Mouse (Mus musculus): Measurements from ENCODE around the gene Dpp10. TPM values are rescaled to one million over a fixed set of nuclear protein-coding genes. Genes with fewer than 3 reads are reported as not detected.
A peak's percentile ranks its signal among the peaks of the same experiment; 100 is the strongest.

The Dpp10 gene
- 3.4 and 3.8 TPM in 2 replicates for polyA plus RNA-seq (2016; fragmentation: Nextera tagmentation; extraction: Ambion mirVana)

DNA sequence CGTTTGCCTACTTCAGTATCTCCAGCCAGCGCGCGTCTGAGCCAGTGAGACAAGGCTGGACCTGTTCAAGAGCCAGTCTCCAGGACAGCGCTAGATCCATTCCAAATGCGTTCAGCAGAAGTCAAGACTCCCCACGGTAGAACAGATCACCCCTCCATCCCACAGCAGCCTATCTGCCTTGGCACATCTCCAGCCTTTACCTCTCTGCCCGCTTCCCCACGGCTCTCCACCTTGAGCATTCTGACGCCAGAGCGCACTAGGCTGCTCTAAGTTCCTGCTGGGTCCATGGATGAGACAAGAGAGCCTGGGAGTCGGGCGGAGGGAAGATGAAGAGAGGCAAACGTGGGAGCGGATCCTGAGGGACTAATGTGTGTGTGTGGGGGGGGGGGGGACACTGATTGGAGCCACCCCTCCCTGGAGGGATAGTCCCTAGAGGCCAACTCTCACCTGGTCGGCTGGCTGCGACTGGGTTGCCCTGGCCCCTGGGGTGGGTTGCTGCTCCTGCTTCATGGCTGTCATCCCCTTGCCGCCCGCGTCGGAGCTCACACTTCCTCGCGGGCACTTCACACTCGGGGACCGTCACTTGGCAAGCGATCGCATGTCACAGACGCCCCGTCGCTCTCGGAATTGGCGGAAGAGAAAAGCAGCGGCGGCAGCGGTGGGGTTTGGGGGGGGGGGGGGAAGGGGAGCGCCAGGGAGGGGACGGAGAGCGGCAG is at the start of gene Dpp10:
TSS of gene Dpp10 (minus strand) at position 635 of the 716 bp plus-strand sequence.
- Histone ChIP-seq H3K36me3 (no peaks in the 10 kb centered on the region), H3K27ac (no peak within 1 kb of the TSS), H3K4me1 (peaks cover 10% of the 10 kb centered on the region), H3K9ac (peak within 1 kb of the TSS; percentile 63), H3K4me2 (replicated peaks) (peak within 1 kb of the TSS; percentile 93), H3K4me3 (peak within 1 kb of the TSS; percentile 56), H3K27me3 (replicated peaks) (peaks cover 38% of the 10 kb centered on the region), H3K9me3 (no peaks in the 10 kb centered on the region)
- under 1% methylated on average over 36 of the region's 38 CpGs for WGBS
- ATAC-seq (ENCODE audit: low FRiP score, low read depth): peak; percentile 73

DNA sequence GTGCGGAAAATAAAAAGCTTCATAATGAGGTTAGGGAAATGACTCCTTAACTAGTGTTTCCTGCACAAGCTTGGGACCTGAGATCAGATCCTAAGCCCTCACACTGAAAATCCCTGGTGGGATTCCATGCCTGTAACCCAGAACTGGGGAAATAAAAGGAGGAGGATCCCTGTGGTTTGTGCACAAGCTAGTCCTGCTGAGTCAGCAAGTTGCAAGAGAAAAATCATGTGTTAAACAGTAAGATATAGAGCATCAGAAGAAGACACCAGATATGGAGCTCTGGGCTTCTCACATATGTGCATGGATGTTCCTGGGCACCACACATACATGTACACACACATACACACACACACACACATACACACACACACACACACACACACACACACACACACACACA is 3.2 kb upstream of the Dpp10 start:
- peaks cover 31% of the 10 kb centered on the region for H3K27me3 ChIP-seq (replicated peaks)
- no peak overlapping the region for H3K4me2 ChIP-seq (replicated peaks)
- no peak for ATAC-seq (ENCODE audit: low FRiP score, low read depth)
- H3K4me1 ChIP-seq: peaks cover 10% of the 10 kb centered on the region
- no peak overlapping the region for H3K27ac ChIP-seq
- no peak overlapping the region for H3K9ac ChIP-seq
- 96% methylated on average over 1 of the region's 1 CpGs for WGBS
- H3K4me3 ChIP-seq: no peak overlapping the region
- H3K36me3 ChIP-seq: no peaks in the 10 kb centered on the region
- no peaks in the 10 kb centered on the region for H3K9me3 ChIP-seq

GRCm38 (mm10) chr1:124045761-124046300 is 472 bp upstream of the Dpp10 start:
- peaks cover 10% of the 10 kb centered on the region for H3K4me1 ChIP-seq
- peaks cover 38% of the 10 kb centered on the region for H3K27me3 ChIP-seq (replicated peaks)
- WGBS: under 1% methylated on average over 44 of the region's 44 CpGs
- peak overlapping the region; percentile 63 for H3K9ac ChIP-seq
- peak overlapping the region; percentile 93 for H3K4me2 ChIP-seq (replicated peaks)
- no peak overlapping the region for H3K27ac ChIP-seq
- peak overlapping the region; percentile 56 for H3K4me3 ChIP-seq
- no peaks in the 10 kb centered on the region for H3K9me3 ChIP-seq
- no peaks in the 10 kb centered on the region for H3K36me3 ChIP-seq
- ATAC-seq (ENCODE audit: low FRiP score, low read depth): peak; percentile 93

DNA sequence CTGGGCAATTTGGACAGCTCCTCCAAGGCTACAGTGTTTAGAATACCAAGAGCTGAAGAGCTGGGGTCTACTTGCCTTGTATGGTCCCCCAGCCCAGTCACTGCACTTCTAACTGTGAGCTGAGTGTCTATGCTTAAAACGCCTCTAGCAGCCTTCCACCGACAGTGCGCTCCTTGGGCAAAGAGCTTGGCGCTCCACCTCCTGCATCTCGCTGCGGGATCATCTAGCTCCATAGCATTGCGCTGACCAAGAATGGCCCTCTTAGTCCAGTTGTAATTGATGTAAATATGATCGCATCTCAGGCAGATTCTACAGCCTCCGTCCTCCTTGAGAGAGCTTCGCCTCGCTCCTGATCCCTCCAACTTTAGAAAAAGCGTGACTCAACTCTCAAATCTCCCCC is 1.2 kb downstream of the Dpp10 start:
- H3K36me3 ChIP-seq: no peaks in the 10 kb centered on the region
- peak overlapping the region; percentile 56 for H3K4me3 ChIP-seq
- H3K27me3 ChIP-seq (replicated peaks): peaks cover 38% of the 10 kb centered on the region
- H3K9ac ChIP-seq: no peak overlapping the region
- no peak for ATAC-seq (ENCODE audit: low FRiP score, low read depth)
- WGBS: 11% methylated on average over 12 of the region's 12 CpGs
- H3K27ac ChIP-seq: no peak overlapping the region
- peaks cover 10% of the 10 kb centered on the region for H3K4me1 ChIP-seq
- H3K4me2 ChIP-seq (replicated peaks): peak overlapping the region; percentile 93
- H3K9me3 ChIP-seq: no peaks in the 10 kb centered on the region

- H3K36me3 ChIP-seq: no peaks in the 10 kb centered on the region
- H3K9ac ChIP-seq: no peak overlapping the region
- H3K4me1 ChIP-seq: peaks cover 10% of the 10 kb centered on the region
- H3K9me3 ChIP-seq: no peaks in the 10 kb centered on the region
- H3K4me2 ChIP-seq (replicated peaks): peak overlapping the region; percentile 93; the same call in 1 of the 2 replicates
- H3K27me3 ChIP-seq (replicated peaks): peaks cover 38% of the 10 kb centered on the region
- WGBS: 61% methylated on average over 6 of the region's 6 CpGs
- ATAC-seq (ENCODE audit: low FRiP score, low read depth): no peak
- H3K27ac ChIP-seq: no peak overlapping the region
- no peak overlapping the region for H3K4me3 ChIP-seq
Observed at GRCm38 (mm10) chr1:124043421-124043820, 1.9 kb downstream of the Dpp10 start.

- Histone ChIP-seq H3K4me2 (replicated peaks) (no peak overlapping the region), H3K9ac (no peak overlapping the region), H3K36me3 (no peaks in the 10 kb centered on the region), H3K27me3 (replicated peaks) (peaks cover 33% of the 10 kb centered on the region), H3K9me3 (no peaks in the 10 kb centered on the region), H3K4me1 (peaks cover 10% of the 10 kb centered on the region), H3K4me3 (no peak overlapping the region), H3K27ac (no peak overlapping the region)
- no peak for ATAC-seq (ENCODE audit: low FRiP score, low read depth)
- WGBS: 6% methylated on average over 3 of the region's 3 CpGs
Observed at GRCm38 (mm10) chr1:124041559-124041958, 3.8 kb downstream of the Dpp10 start.

DNA sequence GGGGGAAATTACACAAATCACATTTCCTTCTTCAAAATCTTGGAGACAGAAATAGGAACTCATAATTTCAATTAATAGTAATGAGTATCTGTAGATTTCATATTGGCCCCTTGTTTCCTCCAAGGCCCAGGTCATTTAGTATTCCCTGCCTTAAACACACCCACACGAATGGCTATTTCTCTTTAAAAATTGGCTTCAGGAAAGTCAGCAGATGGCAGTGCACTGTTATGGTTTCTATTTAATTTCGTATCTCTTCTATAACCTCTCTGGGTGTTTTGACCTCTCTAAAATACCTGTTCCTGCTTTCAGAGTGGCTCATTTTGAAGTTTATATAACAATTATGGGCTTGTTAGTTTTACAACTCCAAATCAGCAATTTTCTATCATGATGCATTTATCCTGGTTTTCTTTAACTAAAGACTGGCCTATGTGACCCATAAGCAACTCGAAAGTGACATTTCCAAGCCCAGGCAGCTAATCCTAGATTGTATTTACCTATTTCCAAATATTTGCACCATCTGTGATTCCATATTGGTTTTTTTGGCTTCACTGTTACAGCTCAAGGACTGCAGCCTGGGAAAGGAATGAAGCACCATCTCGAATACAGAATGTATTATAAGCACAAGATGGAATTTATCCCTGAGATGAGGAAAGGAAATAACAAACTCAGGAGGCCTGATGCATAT is 9.9 kb downstream of the Dpp10 start:
- Histone ChIP-seq H3K9me3 (no peaks in the 10 kb centered on the region), H3K27ac (no peak overlapping the region), H3K4me2 (replicated peaks) (no peak overlapping the region), H3K27me3 (replicated peaks) (no peaks in the 10 kb centered on the region), H3K36me3 (no peaks in the 10 kb centered on the region), H3K4me3 (no peak overlapping the region), H3K9ac (no peak overlapping the region), H3K4me1 (no peaks in the 10 kb centered on the region)
- ATAC-seq (ENCODE audit: low FRiP score, low read depth): no peak
- whole genome bisulfite sequencing: 82% methylated on average over 4 of the region's 4 CpGs

DNA sequence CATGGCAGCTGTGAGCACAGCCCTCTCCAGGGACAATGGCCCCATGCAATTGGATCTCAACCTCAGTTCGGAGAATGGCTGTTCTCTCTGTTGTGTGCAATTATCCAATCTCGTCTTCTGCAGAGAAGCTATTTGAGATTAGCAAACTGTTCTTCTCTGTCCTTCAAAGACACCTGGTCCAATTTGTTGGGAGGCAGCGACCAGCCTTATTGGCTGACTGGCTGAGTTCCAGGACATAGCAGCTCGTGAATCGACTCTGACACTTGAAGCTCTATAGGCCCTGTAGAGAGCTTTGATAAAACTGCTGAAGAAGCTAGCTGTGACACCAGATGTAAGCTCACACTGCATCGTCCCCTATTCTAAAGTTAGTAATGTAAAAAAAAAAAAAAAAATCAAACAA is 12.7 kb downstream of the Dpp10 start:
- no peak overlapping the region for H3K4me2 ChIP-seq (replicated peaks)
- no peaks in the 10 kb centered on the region for H3K4me1 ChIP-seq
- H3K4me3 ChIP-seq: no peak overlapping the region
- H3K9ac ChIP-seq: no peak overlapping the region
- H3K27ac ChIP-seq: no peak overlapping the region
- H3K27me3 ChIP-seq (replicated peaks): no peaks in the 10 kb centered on the region
- H3K9me3 ChIP-seq: no peaks in the 10 kb centered on the region
- no peaks in the 10 kb centered on the region for H3K36me3 ChIP-seq
- 58% methylated on average over 6 of the region's 6 CpGs for WGBS
- ATAC-seq (ENCODE audit: low FRiP score, low read depth): no peak

GRCm38 (mm10) chr1:124031968-124032367 is 13.4 kb downstream of the Dpp10 start:
- Histone ChIP-seq H3K4me1 (no peaks in the 10 kb centered on the region), H3K27me3 (replicated peaks) (no peaks in the 10 kb centered on the region), H3K4me3 (no peak overlapping the region), H3K27ac (no peak overlapping the region), H3K36me3 (no peaks in the 10 kb centered on the region), H3K9ac (no peak overlapping the region), H3K9me3 (no peaks in the 10 kb centered on the region), H3K4me2 (replicated peaks) (no peak overlapping the region)
- WGBS: 88% methylated on average over 2 of the region's 2 CpGs
- ATAC-seq (ENCODE audit: low FRiP score, low read depth): no peak

GRCm38 (mm10) chr1:124002797-124003196 is 42.6 kb downstream of the Dpp10 start:
- Histone ChIP-seq H3K4me2 (replicated peaks) (no peak overlapping the region), H3K27ac (no peak overlapping the region), H3K4me3 (no peak overlapping the region), H3K36me3 (no peaks in the 10 kb centered on the region), H3K9ac (no peak overlapping the region), H3K4me1 (no peaks in the 10 kb centered on the region), H3K27me3 (replicated peaks) (no peaks in the 10 kb centered on the region), H3K9me3 (no peaks in the 10 kb centered on the region)
- WGBS: 82% methylated on average over 6 of the region's 6 CpGs
- no peak for ATAC-seq (ENCODE audit: low FRiP score, low read depth)

DNA sequence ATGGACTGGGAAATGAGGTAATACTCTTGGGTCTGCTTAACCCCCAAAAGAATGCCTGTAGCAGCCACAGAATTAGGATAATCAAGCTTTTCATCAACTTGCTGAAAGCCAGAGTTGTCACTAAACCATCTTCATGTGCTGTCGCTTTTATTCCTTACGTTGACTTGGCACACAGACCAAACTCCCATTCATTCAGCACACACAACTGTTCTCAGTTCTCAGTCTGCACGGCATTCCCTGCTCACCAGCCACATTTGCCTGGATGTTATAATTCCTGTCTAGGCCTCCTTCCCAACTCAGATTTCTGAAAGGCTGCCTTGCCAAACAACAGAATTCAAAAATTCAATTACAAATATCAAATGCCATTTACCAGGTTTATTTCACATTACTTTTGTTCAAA is 49.6 kb downstream of the Dpp10 start:
- Histone ChIP-seq H3K9me3 (no peaks in the 10 kb centered on the region), H3K27me3 (replicated peaks) (no peaks in the 10 kb centered on the region), H3K27ac (no peak overlapping the region), H3K4me1 (no peaks in the 10 kb centered on the region), H3K4me3 (no peak overlapping the region), H3K36me3 (no peaks in the 10 kb centered on the region), H3K4me2 (replicated peaks) (no peak overlapping the region), H3K9ac (no peak overlapping the region)
- 80% methylated on average over 3 of the region's 3 CpGs for WGBS
- no peak for ATAC-seq (ENCODE audit: low FRiP score, low read depth)

DNA sequence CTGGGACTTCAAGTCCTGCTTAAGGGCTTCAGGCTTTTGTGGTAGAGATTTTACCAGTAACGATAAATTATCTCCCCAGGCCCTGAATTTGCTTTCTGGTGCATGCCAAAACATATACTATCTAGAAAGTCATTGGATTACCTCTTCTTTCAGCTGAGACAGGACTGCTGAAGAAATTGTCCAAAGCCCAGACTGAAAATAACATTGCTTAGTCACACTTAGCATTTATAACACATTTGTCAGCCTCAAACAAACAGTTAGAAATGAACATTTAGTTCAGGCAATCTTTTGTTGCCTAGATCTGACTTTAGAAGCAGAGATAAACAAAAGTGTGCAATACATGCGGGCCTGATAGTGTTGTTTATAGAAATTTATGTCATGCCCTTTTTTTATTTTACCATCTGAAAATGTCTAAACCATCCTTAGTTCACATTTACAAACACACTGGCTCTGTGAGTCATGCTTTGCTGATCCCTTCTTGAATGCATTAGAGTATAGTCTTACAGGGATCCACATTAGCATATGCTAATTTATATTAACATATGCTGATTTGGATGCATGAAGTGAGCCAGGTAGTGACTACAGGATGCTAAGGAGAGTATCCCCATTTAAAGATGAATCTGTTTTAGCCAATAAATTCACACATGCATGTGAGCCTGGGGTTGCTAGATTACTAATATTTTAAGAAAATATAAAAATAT is 59.9 kb downstream of the Dpp10 start:
- no peaks in the 10 kb centered on the region for H3K4me1 ChIP-seq
- WGBS: 85% methylated on average over 2 of the region's 2 CpGs
- no peaks in the 10 kb centered on the region for H3K27me3 ChIP-seq (replicated peaks)
- no peaks in the 10 kb centered on the region for H3K9me3 ChIP-seq
- no peak overlapping the region for H3K4me2 ChIP-seq (replicated peaks)
- H3K27ac ChIP-seq: no peak overlapping the region
- no peak overlapping the region for H3K9ac ChIP-seq
- no peaks in the 10 kb centered on the region for H3K36me3 ChIP-seq
- ATAC-seq (ENCODE audit: low FRiP score, low read depth): no peak
- H3K4me3 ChIP-seq: no peak overlapping the region

Data from neural tube, embryonic 12.5 days (tissue).